ENCODE assay signal across 15 mouse cellular contexts in genomic region chr2:140853538-140853937, GRCm38 (mm10).
"Had no signal": no experiment of that assay in that cellular context is flagged by ENCODE, and none has a peak within 500 bp of the region (broad histone marks: within the 10 kb centered on the region; RNA-seq: fewer than 3 reads in every experiment).

No protein-coding gene starts in this region.

- H3K4me2 ChIP-seq: limb, embryonic 12.5 days; neural tube, embryonic 12.5 days; stomach, embryonic 15.5 days had no signal

- H3K9me3 ChIP-seq: limb, embryonic 12.5 days; midbrain, embryonic 10.5 days; neural tube, embryonic 12.5 days; stomach, embryonic 15.5 days had no signal

- H3K4me3 ChIP-seq: layer of hippocampus, adult 2 months; limb, embryonic 12.5 days; midbrain, embryonic 10.5 days; myocyte; neural tube, embryonic 12.5 days; stomach, embryonic 15.5 days had no signal

- H3K27me3 ChIP-seq: limb, embryonic 12.5 days; neural tube, embryonic 12.5 days; stomach, embryonic 15.5 days had no signal

- H3K36me3 ChIP-seq: limb, embryonic 12.5 days; midbrain, embryonic 10.5 days; neural tube, embryonic 12.5 days; stomach, embryonic 15.5 days had no signal

- DNase-seq: kidney, adult 8-10 months; kidney, postnatal 10 days; kidney, postnatal 4 days; liver; lung, adult 18-20 months; midbrain, embryonic 14.5 days; right cerebral cortex, postnatal 14 days; thymus, postnatal 4 days had no signal

- H3K9ac ChIP-seq: limb, embryonic 12.5 days; liver, embryonic 14.5 days; neural tube, embryonic 12.5 days; stomach, embryonic 15.5 days had no signal

- H3K27ac ChIP-seq: layer of hippocampus, adult 2 months; limb, embryonic 12.5 days; liver, embryonic 14.5 days; midbrain, embryonic 10.5 days; neural tube, embryonic 12.5 days; stomach, embryonic 15.5 days had no signal

- H3K4me1 ChIP-seq: limb, embryonic 12.5 days; midbrain, embryonic 10.5 days; neural tube, embryonic 12.5 days; stomach, embryonic 15.5 days had no signal
